Mouse (Mus musculus): ENCODE data around the gene Ank.

GRCm38 (mm10) chr15:27612533-27613221 lies 146.2 kb downstream of the Ank start:
- TF ChIP-seq ZC3H11A (IDR thresholded peaks at IDR 0.05; ENCODE audit: borderline replicate concordance, low read depth, low read length) (peak; percentile 63), CHD2 (IDR thresholded peaks at IDR 0.05; ENCODE audit: low read depth, low read length) (no peak)

Data from ES-E14 (cell line).